Mouse (Mus musculus) limb, embryonic 11.5 days (tissue): ENCODE measurements around the gene Elmo1. TPM values are rescaled to one million over a fixed set of nuclear protein-coding genes. Genes with fewer than 3 reads are reported as not detected.
A peak's percentile ranks its signal among the peaks of the same experiment; 100 is the strongest.

Experiments used
- ATAC-seq: fragments of 200-750 bp; cut with Nextera tagmentation; 2 replicates; pipeline ENCODE4 v1.8.0; 2017; ENCODE audit warnings: low read depth; ENCODE audit not compliant: insufficient number of reproducible peaks, low FRiP score, low TSS enrichment
- DNase-seq: peaks from one replicate; pipeline ENCODE4 v3.0.0-alpha.2; 2015; ENCODE audit warnings: low spot score
- H3K27ac ChIP-seq: fragments of 300-500 bp; sonication (generic); replicated peaks from 2 replicates; pipeline ENCODE4 v1.5.1; 2014; ENCODE audit warnings: low read depth, mild to moderate bottlenecking, low read length
- H3K27me3 ChIP-seq: fragments of 300-500 bp; sonication (generic); 2 replicates; pipeline ENCODE4 v1.6.1; 2014; ENCODE audit warnings: mild to moderate bottlenecking, low read length, mixed read lengths; ENCODE audit not compliant: control insufficient read depth, insufficient read depth
- H3K36me3 ChIP-seq: fragments of 300-500 bp; sonication (generic); 2 replicates; pipeline ENCODE4 v1.6.1; 2014; ENCODE audit warnings: mild to moderate bottlenecking, low read length, moderate library complexity, mixed read lengths; ENCODE audit not compliant: control insufficient read depth, insufficient read depth
- H3K4me1 ChIP-seq: fragments of 300-500 bp; sonication (generic); 2 replicates; pipeline ENCODE4 v1.6.1; 2014; ENCODE audit warnings: low read length, mixed read lengths; ENCODE audit not compliant: control insufficient read depth, insufficient read depth
- H3K4me2 ChIP-seq: fragments of 300-500 bp; sonication (generic); 2 replicates; pipeline ENCODE4 v1.6.1; 2014; ENCODE audit warnings: low read depth, mild to moderate bottlenecking, moderate library complexity; ENCODE audit not compliant: severe bottlenecking
- H3K4me3 ChIP-seq: fragments of 300-500 bp; sonication (generic); 2 replicates; pipeline ENCODE4 v1.5.1; 2014; ENCODE audit warnings: low read depth, low read length
- H3K9ac ChIP-seq: fragments of 300-500 bp; sonication (generic); 2 replicates; pipeline ENCODE4 v1.6.1; 2014; ENCODE audit warnings: mild to moderate bottlenecking, low read length
- H3K9me3 ChIP-seq: fragments of 300-500 bp; sonication (generic); 2 replicates; pipeline ENCODE4 v1.6.1; 2016; ENCODE audit warnings: low read length; ENCODE audit not compliant: control insufficient read depth
- WGBS: fragments of 180-500 bp; shearing (Covaris S2); extraction: QIAGEN DNeasy Blood & Tissue Kit; methylation state at CpG from one replicate; pipeline ENCODE4 v1.1.7; 2014; 5-methylcytosine and 5-hydroxymethylcytosine counted together
- polyA plus RNA-seq: library from polyadenylated mRNA; unstranded; fragments of >200 nt; fragmentation: Nextera tagmentation; extraction: Ambion mirVana; gene quantifications from 2 replicates; pipeline ENCODE4 v1.2.1, GENCODE M21; 2014

Elmo1 gene
- polyA plus RNA-seq, 1 experiment from 2014 or later: 9.6 TPM

- H3K36me3 ChIP-seq: no peaks in the 10 kb centered on the region
- H3K4me3 ChIP-seq: no peak overlapping the region
- peak; percentile 38 for DNase-seq
- 20% methylated on average over 7 of the region's 7 CpGs for WGBS
- H3K4me1 ChIP-seq: no peaks in the 10 kb centered on the region
- ATAC-seq: peak; percentile 65
- no peak overlapping the region for H3K27ac ChIP-seq
- H3K4me2 ChIP-seq: no peak overlapping the region
- H3K9me3 ChIP-seq: no peaks in the 10 kb centered on the region
- H3K9ac ChIP-seq: no peak overlapping the region
- H3K27me3 ChIP-seq: no peaks in the 10 kb centered on the region
These were observed 275.6 kb downstream of the Elmo1 start for GRCm38 (mm10) chr13:20365828-20366593.

- Histone ChIP-seq H3K27ac (no peak overlapping the region), H3K36me3 (no peaks in the 10 kb centered on the region)
- 83% methylated on average over 5 of the region's 5 CpGs for WGBS
These were observed 279.8 kb downstream of the Elmo1 start for GRCm38 (mm10) chr13:20370036-20370802.

GRCm38 (mm10) chr13:20371501-20371900, 281.1 kb downstream of the Elmo1 start:
- DNase-seq (no peak), ATAC-seq (no peak)
- no peaks in the 10 kb centered on the region for H3K36me3 ChIP-seq
- no peaks in the 10 kb centered on the region for H3K27me3 ChIP-seq
- no peak overlapping the region for H3K9ac ChIP-seq
- H3K9me3 ChIP-seq: no peaks in the 10 kb centered on the region
- no peaks in the 10 kb centered on the region for H3K4me1 ChIP-seq
- no peak overlapping the region for H3K4me3 ChIP-seq
- 88% methylated on average over 6 of the region's 6 CpGs for WGBS
- no peak overlapping the region for H3K4me2 ChIP-seq
- no peak overlapping the region for H3K27ac ChIP-seq

More at GRCm38 (mm10) chr13:20370036-20370802, 279.8 kb downstream of the Elmo1 start:
- H3K9ac ChIP-seq: no peak overlapping the region
- ATAC-seq: no peak
- H3K4me2 ChIP-seq: no peak overlapping the region
- no peaks in the 10 kb centered on the region for H3K27me3 ChIP-seq
- H3K9me3 ChIP-seq: no peaks in the 10 kb centered on the region
- no peak for DNase-seq
- H3K4me1 ChIP-seq: no peaks in the 10 kb centered on the region
- H3K4me3 ChIP-seq: no peak overlapping the region

- H3K4me2 ChIP-seq: no peak overlapping the region
- no peak for ATAC-seq
- no peak overlapping the region for H3K9ac ChIP-seq
- no peak overlapping the region for H3K4me3 ChIP-seq
- H3K4me1 ChIP-seq: no peaks in the 10 kb centered on the region
- H3K9me3 ChIP-seq: no peaks in the 10 kb centered on the region
- DNase-seq: no peak
- no peak overlapping the region for H3K27ac ChIP-seq
- WGBS: 48% methylated on average over 4 of the region's 4 CpGs
- H3K27me3 ChIP-seq: no peaks in the 10 kb centered on the region
- no peaks in the 10 kb centered on the region for H3K36me3 ChIP-seq
These were observed 281.9 kb downstream of the Elmo1 start for GRCm38 (mm10) chr13:20372335-20372734.

- H3K27me3 ChIP-seq: no peaks in the 10 kb centered on the region
- H3K9me3 ChIP-seq: no peaks in the 10 kb centered on the region
- DNase-seq: no peak
- H3K4me1 ChIP-seq: no peaks in the 10 kb centered on the region
- H3K27ac ChIP-seq: no peak overlapping the region
- no peak overlapping the region for H3K4me2 ChIP-seq
- H3K9ac ChIP-seq: no peak overlapping the region
- H3K4me3 ChIP-seq: no peak overlapping the region
- no peak for ATAC-seq
- WGBS: 78% methylated on average over 8 of the region's 8 CpGs
- no peaks in the 10 kb centered on the region for H3K36me3 ChIP-seq
These were observed 288.5 kb downstream of the Elmo1 start for GRCm38 (mm10) chr13:20378869-20379268.

- H3K9ac ChIP-seq: no peak overlapping the region
- no peak overlapping the region for H3K4me3 ChIP-seq
- no peaks in the 10 kb centered on the region for H3K4me1 ChIP-seq
- 93% methylated on average over 1 of the region's 1 CpGs for WGBS
- H3K4me2 ChIP-seq: no peak overlapping the region
- H3K27ac ChIP-seq: no peak overlapping the region
- H3K36me3 ChIP-seq: no peaks in the 10 kb centered on the region
- no peaks in the 10 kb centered on the region for H3K27me3 ChIP-seq
- no peaks in the 10 kb centered on the region for H3K9me3 ChIP-seq
- ATAC-seq (no peak), DNase-seq (no peak)
These were observed 293.5 kb downstream of the Elmo1 start for GRCm38 (mm10) chr13:20383875-20384274.

- ATAC-seq (no peak), DNase-seq (no peak)
- Histone ChIP-seq H3K27me3 (no peaks in the 10 kb centered on the region), H3K4me3 (no peak overlapping the region), H3K9me3 (no peaks in the 10 kb centered on the region), H3K9ac (no peak overlapping the region), H3K27ac (no peak overlapping the region), H3K4me2 (no peak overlapping the region), H3K4me1 (no peaks in the 10 kb centered on the region), H3K36me3 (no peaks in the 10 kb centered on the region)
- WGBS: 92% methylated on average over 2 of the region's 2 CpGs
These were observed 294.4 kb downstream of the Elmo1 start for GRCm38 (mm10) chr13:20384846-20385245.

- Histone ChIP-seq H3K4me2 (no peak overlapping the region), H3K4me3 (no peak overlapping the region), H3K36me3 (no peaks in the 10 kb centered on the region), H3K4me1 (no peaks in the 10 kb centered on the region), H3K9ac (no peak overlapping the region), H3K27me3 (no peaks in the 10 kb centered on the region), H3K27ac (no peak overlapping the region), H3K9me3 (no peaks in the 10 kb centered on the region)
- DNase-seq: no peak
- 87% methylated on average over 2 of the region's 2 CpGs for WGBS
- no peak for ATAC-seq
These were observed 295.0 kb downstream of the Elmo1 start for GRCm38 (mm10) chr13:20385423-20385822.
